Mouse (Mus musculus): Measurements from ENCODE around the gene Msn. TPM values are rescaled to one million over a fixed set of nuclear protein-coding genes. Genes with fewer than 3 reads are reported as not detected.

Gene Msn
- total and polyA plus RNA-seq, 3 experiments = 15.5 to 132 (median 88.1) TPM

GRCm38 (mm10) chrX:96144960-96145488 lies 49.2 kb downstream of the Msn start:
- H3K27ac ChIP-seq (ENCODE audit: control insufficient read depth, low read depth, low read length) = peak overlapping the region; percentile 69
- DNase-seq (ENCODE audit: low read depth, low spot score) = peak; percentile 84
- peak; percentile 83 for TF ChIP-seq ZNF384 (IDR thresholded peaks at IDR 0.05; ENCODE audit: low read depth, low read length)
- peak; percentile 26 for TF ChIP-seq RAD21 (IDR thresholded peaks at IDR 0.05; ENCODE audit: low read depth, low read length)
- no peak for TF ChIP-seq NRF1 (IDR thresholded peaks at IDR 0.05; ENCODE audit: insufficient read depth, low read depth, low read length, poor library complexity, severe bottlenecking)
- no peak for TF ChIP-seq JUND (IDR thresholded peaks at IDR 0.05; ENCODE audit: low read depth, low read length)
- no peak for TF ChIP-seq MXI1 (IDR thresholded peaks at IDR 0.05; ENCODE audit: low read depth, low read length)
- peak; percentile 54 for TF ChIP-seq TAL1 (IDR thresholded peaks at IDR 0.05; ENCODE audit: low read length)
- TF ChIP-seq RCOR1 (IDR thresholded peaks at IDR 0.05; ENCODE audit: low read depth, low read length) = peak; percentile 75
- TF ChIP-seq SMC3 (IDR thresholded peaks at IDR 0.05; ENCODE audit: low read depth, low read length) = 0 out of 2 replicates have a peak, but pooled peaks have one; percentile 22
- TF ChIP-seq GATA1 (IDR thresholded peaks at IDR 0.05; ENCODE audit: low read depth, low read length) = peak; percentile 68
- TF ChIP-seq POLR2A (IDR thresholded peaks at IDR 0.05; ENCODE audit: control insufficient read depth in 1 of 2, insufficient read depth in 1 of 2, low read depth in 1 of 2, low read length in 2 of 2, poor library complexity in 1 of 2) = no peak
- no peak for TF ChIP-seq NELFE (IDR thresholded peaks at IDR 0.05; ENCODE audit: low read depth, low read length)
- peak; percentile 42; the same call in 1 of the 2 replicates for TF ChIP-seq SIN3A (IDR thresholded peaks at IDR 0.05; ENCODE audit: low read length)
- TF ChIP-seq ETS1 (IDR thresholded peaks at IDR 0.05; ENCODE audit: low read depth, low read length) = peak; percentile 52
- TF ChIP-seq CTCF (IDR thresholded peaks at IDR 0.05 in 2 of 3, conservative IDR thresholded peaks at IDR 0.05 in 1 of 3; ENCODE audit: control insufficient read depth in 1 of 3, insufficient read depth in 1 of 3, low read depth in 2 of 3, low read length in 3 of 3, poor library complexity in 1 of 3, severe bottlenecking in 1 of 3) = peak in 1 of 3 experiments; percentile 43; a peak in 2 of 6 replicates
- peak; percentile 61 to 69 for TF ChIP-seq EP300 (IDR thresholded peaks at IDR 0.05; ENCODE audit: low read depth in 1 of 2, low read length in 2 of 2)
- TF ChIP-seq MYB (IDR thresholded peaks at IDR 0.05; ENCODE audit: low read depth, low read length) = no peak
- no peak for TF ChIP-seq MYC (IDR thresholded peaks at IDR 0.05; ENCODE audit: low read depth, low read length)
- TF ChIP-seq TCF12 (IDR thresholded peaks at IDR 0.05; ENCODE audit: low read depth, low read length) = peak; percentile 28; the same call in 1 of the 2 replicates
- H3K79me2 ChIP-seq (ENCODE audit: control insufficient read depth, insufficient read depth, low read length, poor library complexity) = peaks cover 4% of the 10 kb centered on the region; the same call in 1 of the 2 replicates
- peaks cover 10 to 19% of the 10 kb centered on the region in 2 experiments for H3K4me1 ChIP-seq (ENCODE audit: control insufficient read depth in 1 of 2, insufficient read depth in 2 of 2, low read length in 2 of 2)
- peaks cover 2 to 39% of the 10 kb centered on the region in 2 experiments for H3K36me3 ChIP-seq (ENCODE audit: control insufficient read depth in 1 of 2, insufficient read depth in 2 of 2, low read length in 2 of 2)
- no peaks in the 10 kb centered on the region for H3K9me3 ChIP-seq (replicated peaks; ENCODE audit: insufficient read depth, low read length)
- no peak overlapping the region for H3K9ac ChIP-seq (ENCODE audit: control insufficient read depth, low read depth, low read length, poor library complexity, severe bottlenecking)
- no peak overlapping the region for H3K4me3 ChIP-seq (ENCODE audit: control insufficient read depth in 1 of 2, insufficient read depth in 1 of 2, low read depth in 2 of 2, low read length in 2 of 2)
- no peaks in the 10 kb centered on the region for H3K27me3 ChIP-seq (ENCODE audit: control insufficient read depth in 1 of 2, insufficient read depth in 2 of 2, low read length in 2 of 2)

GRCm38 (mm10) chrX:96148217-96148616 lies 52.4 kb downstream of the Msn start:
- DNase-seq (ENCODE audit: low read depth, low spot score) = no peak
- Histone ChIP-seq H3K27ac (ENCODE audit: control insufficient read depth, low read depth, low read length) (peak overlapping the region; percentile 30; the same call in 1 of the 2 replicates), H3K4me1 (ENCODE audit: control insufficient read depth in 1 of 2, insufficient read depth in 2 of 2, low read length in 2 of 2) (peaks cover 10 to 19% of the 10 kb centered on the region in 2 experiments), H3K27me3 (ENCODE audit: control insufficient read depth in 1 of 2, insufficient read depth in 2 of 2, low read length in 2 of 2) (no peaks in the 10 kb centered on the region), H3K4me3 (ENCODE audit: control insufficient read depth in 1 of 2, insufficient read depth in 1 of 2, low read depth in 2 of 2, low read length in 2 of 2) (no peak overlapping the region), H3K79me2 (ENCODE audit: control insufficient read depth, insufficient read depth, low read length, poor library complexity) (peaks cover 3% of the 10 kb centered on the region; the same call in 1 of the 2 replicates), H3K9ac (ENCODE audit: control insufficient read depth, low read depth, low read length, poor library complexity, severe bottlenecking) (no peak overlapping the region), H3K36me3 (ENCODE audit: control insufficient read depth in 1 of 2, insufficient read depth in 2 of 2, low read length in 2 of 2) (peaks cover 2 to 39% of the 10 kb centered on the region in 2 experiments), H3K9me3 (replicated peaks; ENCODE audit: insufficient read depth, low read length) (no peaks in the 10 kb centered on the region)
- TF ChIP-seq EP300 (IDR thresholded peaks at IDR 0.05; ENCODE audit: low read depth in 1 of 2, low read length in 2 of 2) = peak; percentile 66 to 79; a peak in 3 of 4 replicates
- TF ChIP-seq RAD21 (IDR thresholded peaks at IDR 0.05; ENCODE audit: low read depth, low read length) = no peak
- peak; percentile 74 for TF ChIP-seq GATA1 (IDR thresholded peaks at IDR 0.05; ENCODE audit: low read depth, low read length)
- TF ChIP-seq SIN3A (IDR thresholded peaks at IDR 0.05; ENCODE audit: low read length) = peak; percentile 31; the same call in 1 of the 2 replicates
- TF ChIP-seq MYB (IDR thresholded peaks at IDR 0.05; ENCODE audit: low read depth, low read length) = no peak
- no peak for TF ChIP-seq ELF1 (IDR thresholded peaks at IDR 0.05; ENCODE audit: low read depth, low read length)
- TF ChIP-seq ZC3H11A (IDR thresholded peaks at IDR 0.05; ENCODE audit: low read depth, low read length) = no peak
- TF ChIP-seq RCOR1 (IDR thresholded peaks at IDR 0.05; ENCODE audit: low read depth, low read length) = peak; percentile 28; the same call in 1 of the 2 replicates
- TF ChIP-seq TBP (IDR thresholded peaks at IDR 0.05; ENCODE audit: low read depth, low read length) = no peak
- TF ChIP-seq ZMIZ1 (IDR thresholded peaks at IDR 0.05; ENCODE audit: low read depth, low read length) = no peak
- no peak for TF ChIP-seq POLR2A (IDR thresholded peaks at IDR 0.05; ENCODE audit: control insufficient read depth in 1 of 2, insufficient read depth in 1 of 2, low read depth in 1 of 2, low read length in 2 of 2, poor library complexity in 1 of 2)
- TF ChIP-seq MXI1 (IDR thresholded peaks at IDR 0.05; ENCODE audit: low read depth, low read length) = no peak
- no peak for TF ChIP-seq MAFK (IDR thresholded peaks at IDR 0.05; ENCODE audit: borderline replicate concordance, low read depth, low read length)
- TF ChIP-seq ETS1 (IDR thresholded peaks at IDR 0.05; ENCODE audit: low read depth, low read length) = peak; percentile 54
- TF ChIP-seq E2F4 (IDR thresholded peaks at IDR 0.05; ENCODE audit: borderline replicate concordance, low read depth, low read length) = no peak
- TF ChIP-seq POLR2AphosphoS5 (IDR thresholded peaks at IDR 0.05; ENCODE audit: borderline replicate concordance, low read depth, low read length) = no peak
- TF ChIP-seq GABPA (IDR thresholded peaks at IDR 0.05; ENCODE audit: low read depth, low read length) = no peak
- no peak for TF ChIP-seq CHD2 (IDR thresholded peaks at IDR 0.05; ENCODE audit: low read length)
- no peak for TF ChIP-seq NELFE (IDR thresholded peaks at IDR 0.05; ENCODE audit: low read depth, low read length)
- peak; percentile 35 for TF ChIP-seq TAL1 (IDR thresholded peaks at IDR 0.05; ENCODE audit: low read length)
- TF ChIP-seq USF1 (IDR thresholded peaks at IDR 0.05; ENCODE audit: low read depth, low read length) = no peak
- no peak for TF ChIP-seq JUND (IDR thresholded peaks at IDR 0.05; ENCODE audit: low read depth, low read length)

All from MEL (cell line).